ENCODE assay signal across 9 mouse cellular contexts in genomic region chr2:22621828-22622731, GRCm38 (mm10). TPM values are rescaled to one million over a fixed set of nuclear protein-coding genes. Genes with fewer than 3 reads are reported as not detected.
A peak's percentile ranks its signal among the peaks of the same experiment; 100 is the strongest.
DNase-seq lines count a peak whose midpoint lies in the region; ATAC-seq lines count a peak whose summit lies in the region.
"Had no signal": no experiment of that assay in that cellular context is flagged by ENCODE, and none has a peak within 500 bp of the region (broad histone marks: within the 10 kb centered on the region; RNA-seq: fewer than 3 reads in every experiment).

Gad2 (plus strand) TSS chr2:22622205.

- H3K27ac ChIP-seq in heart, embryonic 10.5 days = no peak within 1 kb of the TSS
- no peak within 1 kb of the TSS for H3K27ac ChIP-seq in embryonic facial prominence, embryonic 13.5 days
- peak within 1 kb of the TSS; percentile 96 for H3K27ac ChIP-seq in hindbrain, embryonic 15.5 days (replicated peaks)

- intact Hi-C loops in heart, postnatal 36 days (cut with DNase I) = loop anchor here (10.0 kb wide), 1 partner anchor 657 kb away; no protein-coding TSS in a partner anchor
- intact Hi-C loops in left cerebral cortex, postnatal 25 days (cut with DNase I) = no loop called here

- H3K4me1 ChIP-seq in heart, embryonic 10.5 days = peaks cover 24% of the 10 kb centered on the region
- H3K4me1 ChIP-seq in embryonic facial prominence, embryonic 13.5 days = peaks cover 20% of the 10 kb centered on the region
- peaks cover 48% of the 10 kb centered on the region for H3K4me1 ChIP-seq in hindbrain, embryonic 15.5 days (replicated peaks)

- peak within 1 kb of the TSS; percentile 64 for H3K4me3 ChIP-seq in heart, embryonic 10.5 days
- H3K4me3 ChIP-seq in embryonic facial prominence, embryonic 13.5 days = peak within 1 kb of the TSS; percentile 41
- peak within 1 kb of the TSS; percentile 52 for H3K4me3 ChIP-seq in hindbrain, embryonic 15.5 days

- H3K9ac ChIP-seq in embryonic facial prominence, embryonic 13.5 days = no peak within 1 kb of the TSS
- H3K9ac ChIP-seq in hindbrain, embryonic 15.5 days = peak within 1 kb of the TSS; percentile 70

- H3K9me3 ChIP-seq in heart, embryonic 10.5 days = no peaks in the 10 kb centered on the region
- H3K9me3 ChIP-seq in embryonic facial prominence, embryonic 13.5 days = no peaks in the 10 kb centered on the region
- H3K9me3 ChIP-seq in hindbrain, embryonic 15.5 days = no peaks in the 10 kb centered on the region

- peak; percentile 88 for DNase-seq in heart, embryonic 10.5 days (ENCODE audit: low spot score)
- DNase-seq in heart, postnatal 36 days = no peak
- peak; percentile 68 for DNase-seq in R1 (ENCODE audit: low read depth, low spot score)
- DNase-seq in left cerebral cortex, postnatal 25 days (ENCODE audit: low spot score in 2 of 2) = peak; percentile 18 to 20
- peak; percentile 71 for DNase-seq in neural tube, embryonic 10.5 days (ENCODE audit: extremely low spot score, low spot score)
- DNase-seq in lung, postnatal 10 days = no peak

- 0 out of 2 replicates have a peak, but pooled peaks have one; percentile 11 for ATAC-seq in embryonic facial prominence, embryonic 13.5 days (ENCODE audit: insufficient number of reproducible peaks, insufficient read depth, low FRiP score, low TSS enrichment, low read depth)
- peak; percentile 86 for ATAC-seq in hindbrain, embryonic 15.5 days (ENCODE audit: low FRiP score, low read depth)
- ATAC-seq: Patski had no signal

- peak within 1 kb of the TSS; percentile 69 for H3K4me2 ChIP-seq in embryonic facial prominence, embryonic 13.5 days
- H3K4me2 ChIP-seq in hindbrain, embryonic 15.5 days = peak within 1 kb of the TSS; percentile 77

- H3K27me3 ChIP-seq in heart, embryonic 10.5 days (ENCODE audit: insufficient read depth, poor library complexity, severe bottlenecking) = peaks cover 99% of the 10 kb centered on the region
- H3K27me3 ChIP-seq in embryonic facial prominence, embryonic 13.5 days = peaks cover 99% of the 10 kb centered on the region
- peaks cover 35% of the 10 kb centered on the region for H3K27me3 ChIP-seq in hindbrain, embryonic 15.5 days

- H3K36me3 ChIP-seq in heart, embryonic 10.5 days = no peaks in the 10 kb centered on the region
- no peaks in the 10 kb centered on the region for H3K36me3 ChIP-seq in embryonic facial prominence, embryonic 13.5 days
- H3K36me3 ChIP-seq in hindbrain, embryonic 15.5 days = no peaks in the 10 kb centered on the region

- under 1% methylated on average over 54 of the region's 55 CpGs for WGBS in heart, embryonic 10.5 days
- WGBS in embryonic facial prominence, embryonic 13.5 days = under 1% methylated on average over 55 of the region's 55 CpGs
- WGBS in hindbrain, embryonic 15.5 days = under 1% methylated on average over 54 of the region's 55 CpGs

RNA-seq across cellular contexts. Expression of gene Gad2, which starts in this region (rescaled TPM):
- polyA plus RNA-seq in heart, embryonic 10.5 days (2016; fragmentation: Nextera tagmentation; extraction: Ambion mirVana) = 0.12 and 0.28 TPM in 2 replicates
- not detected for total RNA-seq in heart, postnatal 36 days (2021)
- polyA plus RNA-seq in embryonic facial prominence, embryonic 13.5 days (2015; fragmentation: Nextera tagmentation; extraction: Ambion mirVana) = 0.41 and 0.96 TPM in 2 replicates
- 40.7 and 41.7 TPM in 2 replicates for polyA plus RNA-seq in hindbrain, embryonic 15.5 days (2015; fragmentation: Nextera tagmentation; extraction: Ambion mirVana)
- total RNA-seq in left cerebral cortex, postnatal 25 days (2021) = 100 to 1,000 TPM in 1 of 2 experiments, 10 to 100 TPM in 1; 96.1 to 139 TPM
- polyA plus RNA-seq: Patski had no signal

Comparison
In these comparisons a context has a peak if more than half of its experiments do, and no peak if none do; other contexts are left out.
1. RNA of gene Gad2 (total RNA-seq): 96.1 to 139 TPM in left cerebral cortex, postnatal 25 days; not detected in heart, postnatal 36 days; every median in the first group is over 10 times any median in the second.
2. RNA of gene Gad2 (polyA plus RNA-seq): 40.7 to 41.7 TPM in hindbrain, embryonic 15.5 days; 0.41 to 0.96 TPM in embryonic facial prominence, embryonic 13.5 days and 0.12 to 0.28 TPM in heart, embryonic 10.5 days; every median in the first group is over 10 times any median in the second.
3. Peak in DNase-seq and H3K4me3 ChIP-seq in heart, embryonic 10.5 days; RNA of the gene not detected or under 1 TPM.
4. Peak in ATAC-seq, H3K4me3 ChIP-seq and H3K4me2 ChIP-seq in embryonic facial prominence, embryonic 13.5 days; RNA of the gene not detected or under 1 TPM.
5. DNase-seq: peak in R1 (single experiment), left cerebral cortex, postnatal 25 days (2 of 2) and neural tube, embryonic 10.5 days (single experiment); none in heart, postnatal 36 days (0 of 2) and lung, postnatal 10 days (single experiment).
6. Peak in every context shown above with its lines, with median percentiles within 50 percentile points of each other: H3K4me3 ChIP-seq.